Mouse (Mus musculus) liver, embryonic 11.5 days (tissue): ENCODE data around the gene Sh3gl3. TPM values are rescaled to one million over a fixed set of nuclear protein-coding genes. Genes with fewer than 3 reads are reported as not detected.
"Not testable (repeated sequence)": the region's sequence is repeated elsewhere in the genome, so short reads cannot be mapped to it uniquely, and the experiment has no call there.

Experiments used
- ATAC-seq: fragments of 200-750 bp; cut with Nextera tagmentation; replicated peaks from 2 replicates; pipeline ENCODE4 v1.8.0; 2017; ENCODE audit warnings: moderate number of reproducible peaks, mild to moderate bottlenecking, moderate TSS enrichment, moderate library complexity; ENCODE audit not compliant: low FRiP score
- DNase-seq: peaks from one replicate; pipeline ENCODE4 v3.0.0-alpha.2; 2017; ENCODE audit warnings: low spot score
- H3K27ac ChIP-seq: fragments of 300-500 bp; sonication (generic); 2 replicates; pipeline ENCODE4 v1.5.1; 2014; ENCODE audit warnings: mild to moderate bottlenecking, low read depth, low read length, control low read depth
- H3K27me3 ChIP-seq: fragments of 300-500 bp; sonication (generic); replicated peaks from 2 replicates; pipeline ENCODE4 v1.6.1; 2014; ENCODE audit warnings: low read length, mixed read lengths; ENCODE audit not compliant: control insufficient read depth, insufficient read depth
- H3K36me3 ChIP-seq: fragments of 300-500 bp; sonication (generic); 2 replicates; pipeline ENCODE4 v1.6.1; 2014; ENCODE audit warnings: mild to moderate bottlenecking, low read length, moderate library complexity, mixed read lengths; ENCODE audit not compliant: control insufficient read depth, insufficient read depth
- H3K4me1 ChIP-seq: fragments of 300-500 bp; sonication (generic); replicated peaks from 2 replicates; pipeline ENCODE4 v1.6.1; 2014; ENCODE audit warnings: low read length, mixed read lengths; ENCODE audit not compliant: control insufficient read depth, insufficient read depth
- H3K4me2 ChIP-seq: fragments of 300-500 bp; sonication (generic); 2 replicates; pipeline ENCODE4 v1.6.1; 2014; ENCODE audit warnings: mild to moderate bottlenecking, control low read depth, moderate library complexity
- H3K4me3 ChIP-seq: fragments of 300-500 bp; sonication (generic); 2 replicates; pipeline ENCODE4 v1.5.1; 2014; ENCODE audit warnings: low read depth, low read length, control low read depth
- H3K9ac ChIP-seq: fragments of 300-500 bp; sonication (generic); 2 replicates; pipeline ENCODE4 v1.6.1; 2014; ENCODE audit warnings: low read depth, low read length, control low read depth
- H3K9me3 ChIP-seq: fragments of 300-500 bp; sonication (generic); 2 replicates; pipeline ENCODE4 v1.6.1; 2016; ENCODE audit warnings: low read length, inconsistent platforms, mixed read lengths; ENCODE audit not compliant: control insufficient read depth
- WGBS: fragments of 180-500 bp; shearing (Covaris S2); extraction: QIAGEN DNeasy Blood & Tissue Kit; methylation state at CpG from one replicate; pipeline ENCODE4 v1.1.7; 2014; 5-methylcytosine and 5-hydroxymethylcytosine counted together
- polyA plus RNA-seq: library from polyadenylated mRNA; unstranded; fragments of >200 nt; fragmentation: Nextera tagmentation; extraction: Ambion mirVana; gene quantifications from 2 replicates; pipeline ENCODE4 v1.2.1, GENCODE M21; 2014

Gene Sh3gl3
- polyA plus RNA-seq, 1 experiment from 2014 or later: 4.9 TPM

DNA sequence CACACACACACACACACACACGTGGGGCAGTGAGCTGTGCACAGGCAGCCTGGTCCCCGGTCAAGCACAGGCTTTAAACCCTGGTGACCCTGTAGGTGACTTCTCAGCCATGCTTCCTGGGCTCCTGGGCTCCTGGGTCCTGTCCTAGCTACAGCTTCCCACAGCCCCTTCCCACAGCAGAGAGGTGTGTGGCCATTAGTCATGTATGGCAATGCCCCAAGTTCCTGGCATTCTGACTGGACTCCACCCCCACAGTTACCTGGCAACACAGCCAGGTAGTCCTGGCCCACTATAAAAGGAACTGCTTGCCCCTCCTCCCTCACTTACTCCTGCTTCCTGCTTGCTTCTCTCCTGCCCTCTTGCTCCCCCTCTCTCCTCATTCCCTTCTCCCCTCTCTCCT, 90.5 kb downstream of the Sh3gl3 start:
- Histone ChIP-seq H3K27me3 (no peaks in the 10 kb centered on the region), H3K4me1 (no peaks in the 10 kb centered on the region), H3K36me3 (no peaks in the 10 kb centered on the region), H3K9me3 (no peaks in the 10 kb centered on the region), H3K9ac (no peak overlapping the region), H3K4me2 (no peak overlapping the region), H3K27ac (no peak overlapping the region), H3K4me3 (no peak overlapping the region)
- no peak for ATAC-seq
- no peak for DNase-seq
- 79% methylated on average over 2 of the region's 2 CpGs for WGBS

DNA sequence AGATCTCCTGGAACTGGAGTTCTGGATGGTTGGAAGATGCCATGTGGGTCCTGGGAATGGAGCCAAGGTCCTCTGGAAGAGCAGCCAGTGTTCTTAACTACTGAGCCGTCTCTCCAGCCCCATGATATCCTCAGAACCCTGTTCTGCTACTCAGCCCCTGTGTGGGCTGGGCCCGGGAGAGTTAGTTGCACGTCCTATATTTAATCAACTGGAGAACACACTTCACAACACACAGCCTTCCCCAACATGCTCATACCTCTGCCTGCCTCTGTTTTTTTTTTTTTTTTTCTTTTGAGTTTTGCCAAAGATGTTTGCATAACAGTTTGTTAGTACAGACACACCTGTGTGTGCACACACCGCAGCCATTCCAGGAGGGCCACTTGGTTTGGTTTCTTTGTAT, 91.7 kb downstream of the Sh3gl3 start:
- ATAC-seq (no peak), DNase-seq (no peak)
- H3K9me3 ChIP-seq: no peaks in the 10 kb centered on the region
- no peaks in the 10 kb centered on the region for H3K27me3 ChIP-seq
- no peaks in the 10 kb centered on the region for H3K36me3 ChIP-seq
- no peaks in the 10 kb centered on the region for H3K4me1 ChIP-seq
- no peak overlapping the region for H3K4me2 ChIP-seq
- H3K4me3 ChIP-seq: no peak overlapping the region
- H3K27ac ChIP-seq: no peak overlapping the region
- no peak overlapping the region for H3K9ac ChIP-seq
- 82% methylated on average over 4 of the region's 4 CpGs for WGBS

DNA sequence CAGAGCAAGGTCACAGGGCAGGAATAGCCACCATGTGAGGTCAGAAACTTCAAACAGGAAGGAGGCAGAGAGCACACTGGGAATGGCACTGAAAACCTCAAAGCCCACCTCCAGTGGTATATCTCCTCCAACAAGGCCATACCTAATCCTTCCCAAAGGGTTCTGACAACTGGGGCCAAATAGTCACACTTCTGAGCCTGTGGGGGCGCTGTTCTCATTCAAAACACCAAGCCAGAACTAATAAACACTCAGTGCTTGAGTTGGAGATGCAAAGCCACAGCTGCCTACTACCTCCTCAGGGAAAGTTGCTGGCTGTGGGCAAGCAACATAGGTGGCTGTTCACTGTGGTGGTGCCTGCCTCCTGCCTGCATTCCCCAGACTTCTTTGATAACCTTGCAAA, 96.3 kb downstream of the Sh3gl3 start:
- no peaks in the 10 kb centered on the region for H3K4me1 ChIP-seq
- no peak for DNase-seq
- no peak overlapping the region for H3K4me3 ChIP-seq
- ATAC-seq: no peak
- H3K36me3 ChIP-seq: no peaks in the 10 kb centered on the region
- no peak overlapping the region for H3K9ac ChIP-seq
- no peaks in the 10 kb centered on the region for H3K9me3 ChIP-seq
- no peaks in the 10 kb centered on the region for H3K27me3 ChIP-seq
- WGBS: 18% methylated on average over 1 of the region's 1 CpGs
- no peak overlapping the region for H3K4me2 ChIP-seq
- no peak overlapping the region for H3K27ac ChIP-seq

DNA sequence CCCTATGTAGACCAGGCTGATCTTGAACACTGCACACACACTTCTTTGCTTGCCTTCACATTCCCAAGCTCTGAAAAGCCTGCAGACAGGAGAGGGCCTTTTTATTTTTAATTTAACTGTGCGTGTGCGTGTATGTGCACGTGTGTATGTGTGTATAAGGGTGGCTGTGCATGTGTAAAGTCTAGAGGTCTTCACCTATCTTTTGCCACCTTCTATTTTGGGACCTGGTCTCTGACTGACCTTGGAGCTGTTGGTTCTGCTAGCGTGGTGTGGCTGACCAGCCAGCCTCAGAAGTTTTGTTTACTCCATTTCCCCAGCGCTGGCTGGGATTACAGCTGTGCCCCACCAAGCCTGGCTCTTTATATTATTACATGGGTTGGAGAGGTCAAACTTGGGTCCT, 98.1 kb downstream of the Sh3gl3 start:
- Histone ChIP-seq H3K4me1 (no peaks in the 10 kb centered on the region), H3K4me2 (no peak overlapping the region), H3K9me3 (no peaks in the 10 kb centered on the region), H3K4me3 (no peak overlapping the region), H3K27ac (no peak overlapping the region), H3K27me3 (no peaks in the 10 kb centered on the region), H3K9ac (no peak overlapping the region), H3K36me3 (no peaks in the 10 kb centered on the region)
- WGBS: 74% methylated on average over 5 of the region's 5 CpGs
- no peak for ATAC-seq
- DNase-seq: no peak

DNA sequence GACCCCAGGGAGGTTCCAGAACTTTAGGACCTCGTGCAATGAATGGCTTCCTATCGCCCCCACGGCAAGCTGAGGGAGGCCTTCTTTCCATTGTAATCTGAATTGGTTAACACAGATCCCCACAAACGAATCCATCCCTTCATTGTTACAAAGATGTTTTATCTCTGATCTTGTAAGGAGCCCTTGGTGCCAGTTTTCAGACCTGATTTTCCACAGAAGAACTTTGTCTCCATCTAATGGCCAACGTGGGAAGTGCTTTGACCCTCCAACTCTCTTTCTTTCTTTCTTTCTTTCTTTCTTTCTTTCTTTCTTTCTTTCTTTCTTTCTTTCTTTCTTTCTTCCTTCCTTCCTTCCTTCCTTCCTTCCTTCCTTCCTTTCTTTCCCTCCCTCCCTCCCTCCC, 99.2 kb downstream of the Sh3gl3 start:
- H3K4me3 ChIP-seq, ATAC-seq, H3K36me3 ChIP-seq, DNase-seq, H3K4me2 ChIP-seq, H3K27ac ChIP-seq, H3K9ac ChIP-seq, H3K4me1 ChIP-seq, H3K27me3 ChIP-seq, H3K9me3 ChIP-seq: not testable (repeated sequence)
- WGBS: 37% methylated on average over 5 of the region's 5 CpGs

DNA sequence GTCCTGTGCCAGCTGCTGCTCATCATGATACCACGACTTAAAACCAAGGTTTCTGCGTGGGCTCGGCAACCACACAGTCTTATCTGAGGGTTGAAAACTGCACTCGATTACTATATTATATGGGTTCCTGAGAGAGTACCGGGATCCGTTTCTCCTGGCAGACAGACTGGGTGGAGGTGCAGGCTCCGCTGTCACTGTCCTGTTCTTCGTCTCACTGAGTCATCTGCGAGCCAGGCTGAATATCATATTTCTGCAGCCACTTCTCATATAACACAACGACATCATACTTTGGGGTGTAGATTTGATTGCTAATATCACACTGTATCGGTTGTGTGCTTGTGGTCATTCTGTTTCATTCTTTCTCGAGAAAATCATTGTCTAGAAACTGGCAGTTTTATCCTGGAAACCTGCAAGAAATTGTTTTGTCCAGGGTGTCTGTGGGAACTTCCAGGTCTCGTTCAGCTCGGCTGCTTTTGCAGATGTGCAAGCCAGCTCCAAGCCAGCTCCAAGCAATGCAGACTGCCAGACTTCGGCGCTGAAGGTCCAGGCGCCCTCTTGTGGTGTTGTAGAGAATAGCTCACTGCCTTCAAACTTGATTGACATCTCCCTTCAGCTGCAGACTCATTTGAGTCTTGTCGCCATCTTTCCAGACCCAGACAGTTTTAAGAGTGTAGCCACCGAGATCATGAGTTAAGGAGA, 100.5 kb downstream of the Sh3gl3 start:
- no peaks in the 10 kb centered on the region for H3K9me3 ChIP-seq
- WGBS: 42% methylated on average over 19 of the region's 19 CpGs
- no peak overlapping the region for H3K4me2 ChIP-seq
- H3K4me3 ChIP-seq: no peak overlapping the region
- H3K4me1 ChIP-seq: no peaks in the 10 kb centered on the region
- ATAC-seq (no peak), DNase-seq (no peak)
- H3K27ac ChIP-seq: no peak overlapping the region
- H3K27me3 ChIP-seq: no peaks in the 10 kb centered on the region
- H3K36me3 ChIP-seq: no peaks in the 10 kb centered on the region
- H3K9ac ChIP-seq: no peak overlapping the region

DNA sequence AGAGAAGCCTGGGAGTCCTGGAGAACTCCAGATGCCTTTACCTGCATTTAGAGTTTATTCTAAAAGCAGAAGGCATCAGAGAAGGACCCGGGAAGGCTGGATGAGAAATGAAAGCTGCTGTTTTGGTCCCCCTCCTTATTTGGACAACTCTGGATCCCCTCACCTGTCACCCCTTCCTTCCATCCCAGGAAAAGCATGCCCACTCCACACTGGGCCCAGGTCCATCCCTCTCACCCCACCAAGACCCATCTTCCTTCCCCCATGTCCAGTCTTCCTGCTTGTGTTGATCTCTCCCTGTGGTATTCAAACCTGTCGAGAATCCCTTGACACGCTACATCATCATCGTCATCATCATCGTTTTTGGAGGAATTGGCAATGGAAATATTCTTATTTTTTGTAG, 101.3 kb downstream of the Sh3gl3 start:
- ATAC-seq (no peak), DNase-seq (no peak)
- H3K4me1 ChIP-seq: no peaks in the 10 kb centered on the region
- H3K4me2 ChIP-seq: no peak overlapping the region
- H3K4me3 ChIP-seq: no peak overlapping the region
- no peak overlapping the region for H3K9ac ChIP-seq
- WGBS: 80% methylated on average over 5 of the region's 5 CpGs
- H3K27ac ChIP-seq: no peak overlapping the region
- no peaks in the 10 kb centered on the region for H3K36me3 ChIP-seq
- H3K9me3 ChIP-seq: no peaks in the 10 kb centered on the region
- no peaks in the 10 kb centered on the region for H3K27me3 ChIP-seq

DNA sequence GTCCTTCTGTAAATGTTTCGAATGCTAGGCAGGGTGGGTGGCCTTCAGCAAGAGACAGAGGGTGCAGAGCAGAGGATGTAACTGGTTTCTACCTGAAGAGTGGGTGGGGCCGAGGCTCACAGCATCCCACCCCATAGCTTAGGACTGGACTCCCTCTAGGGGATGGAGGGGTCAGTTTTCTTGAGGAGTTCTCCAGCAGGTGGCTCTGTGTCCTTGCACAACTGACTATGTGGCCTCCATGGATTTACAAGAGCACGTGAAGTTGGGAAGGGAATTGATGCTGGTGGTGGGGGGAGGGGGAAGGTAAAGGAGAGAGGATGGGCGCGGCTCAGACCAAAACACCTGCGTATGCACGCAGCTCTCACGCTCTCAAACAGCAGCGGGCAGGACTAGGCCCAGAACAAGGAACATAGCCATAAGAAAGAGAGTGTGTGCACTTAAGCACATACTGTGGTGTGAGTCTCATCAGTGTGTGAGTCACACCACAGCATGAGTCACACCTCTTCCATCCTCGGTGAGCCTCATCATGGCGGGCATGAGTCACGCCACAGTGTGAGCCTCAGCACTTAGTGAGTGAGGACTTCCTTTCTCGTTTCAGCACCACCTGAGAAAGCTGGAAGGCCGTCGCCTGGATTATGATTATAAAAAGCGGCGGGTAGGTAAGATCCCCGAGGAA, 102.0 kb downstream of the Sh3gl3 start:
- Histone ChIP-seq H3K4me2 (no peak overlapping the region), H3K4me1 (no peaks in the 10 kb centered on the region), H3K4me3 (no peak overlapping the region), H3K27me3 (no peaks in the 10 kb centered on the region), H3K9me3 (no peaks in the 10 kb centered on the region), H3K27ac (no peak overlapping the region), H3K9ac (no peak overlapping the region), H3K36me3 (no peaks in the 10 kb centered on the region)
- ATAC-seq (no peak), DNase-seq (no peak)
- WGBS: 68% methylated on average over 18 of the region's 18 CpGs

DNA sequence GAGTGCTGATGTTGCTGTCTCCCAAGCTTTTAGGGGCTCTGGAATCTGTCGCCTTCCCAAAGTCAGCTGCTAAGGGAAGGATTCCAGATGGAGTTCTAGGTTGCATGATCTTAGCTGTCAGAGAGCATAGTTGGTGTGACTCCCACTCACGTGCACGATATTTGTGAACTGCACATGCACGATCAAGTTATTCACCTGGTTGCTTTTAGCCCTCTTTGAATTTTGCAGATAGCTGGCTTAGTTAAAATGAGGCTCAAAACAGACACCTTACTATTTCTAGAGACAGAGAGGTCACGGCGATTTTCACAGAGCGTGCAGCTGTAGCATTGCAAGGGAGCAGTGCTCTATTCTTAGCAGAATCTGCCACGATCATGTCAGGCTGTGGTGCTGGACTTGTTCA, 108.4 kb downstream of the Sh3gl3 start:
- Histone ChIP-seq H3K27ac (no peak overlapping the region), H3K4me1 (no peaks in the 10 kb centered on the region), H3K4me3 (no peak overlapping the region), H3K27me3 (no peaks in the 10 kb centered on the region), H3K9ac (no peak overlapping the region), H3K4me2 (no peak overlapping the region), H3K9me3 (no peaks in the 10 kb centered on the region), H3K36me3 (no peaks in the 10 kb centered on the region)
- 83% methylated on average over 8 of the region's 8 CpGs for WGBS
- DNase-seq: no peak
- ATAC-seq: no peak
